Mouse (Mus musculus): ENCODE measurements around the gene Tmem243. TPM values are rescaled to one million over a fixed set of nuclear protein-coding genes. Genes with fewer than 3 reads are reported as not detected.

Tmem243 gene
- polyA plus RNA-seq, 1 experiment from 2014 or later: 9.8 TPM

DNA sequence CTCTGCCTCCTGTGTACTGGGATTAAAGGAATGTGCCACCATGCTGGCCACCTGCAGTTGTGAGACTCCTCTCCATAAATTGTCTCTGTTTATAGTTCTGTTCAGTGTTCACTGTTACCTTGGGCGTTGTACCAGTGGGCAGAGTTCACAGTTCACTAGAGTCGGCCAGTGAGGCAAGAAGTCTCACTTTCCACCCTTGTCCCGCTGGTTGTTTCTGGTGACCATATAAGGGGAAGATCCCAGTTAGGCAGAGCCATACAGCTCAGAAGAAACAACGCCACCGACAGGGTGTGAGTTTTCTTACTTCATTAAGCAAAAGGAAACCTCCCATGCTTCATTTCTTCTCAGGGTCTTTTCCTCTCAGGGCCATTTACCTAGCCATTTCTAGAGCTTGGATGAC is 8.0 kb downstream of the Tmem243 start:
- DNase-seq: no peak
- Histone ChIP-seq H3K4me2 (no peak overlapping the region), H3K4me1 (replicated peaks) (peaks cover 6% of the 10 kb centered on the region; the same call in 1 of the 2 replicates), H3K4me3 (replicated peaks) (no peak overlapping the region), H3K9ac (no peak overlapping the region), H3K27me3 (peaks cover 1% of the 10 kb centered on the region), H3K36me3 (no peaks in the 10 kb centered on the region), H3K27ac (no peak overlapping the region), H3K9me3 (replicated peaks) (no peaks in the 10 kb centered on the region)
- WGBS (ENCODE audit: insufficient replicate concordance): 65% methylated on average over 5 of the region's 5 CpGs
- no peak for ATAC-seq (ENCODE audit: low read depth)

DNA sequence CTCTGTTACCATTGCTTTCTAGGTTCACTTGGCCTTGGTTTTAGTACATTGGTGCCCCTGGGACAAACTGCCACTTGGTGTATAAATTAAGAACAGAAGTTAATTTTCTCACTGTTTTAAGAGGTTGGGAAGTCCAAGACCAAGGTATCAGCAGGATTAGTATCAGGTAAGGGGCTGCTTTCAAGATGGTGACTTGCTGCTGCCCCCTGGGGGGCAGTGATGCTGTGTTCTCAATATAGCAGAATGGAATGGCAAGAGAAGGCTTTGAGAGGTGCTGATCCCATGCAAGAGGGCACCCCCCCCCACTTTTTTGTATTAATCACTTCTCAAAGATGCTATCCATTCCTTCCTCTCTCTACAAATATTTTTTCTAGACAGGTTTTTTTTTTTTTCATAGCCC is 9.1 kb downstream of the Tmem243 start:
- ATAC-seq (ENCODE audit: low read depth): no peak
- DNase-seq: no peak
- Histone ChIP-seq H3K27me3 (no peaks in the 10 kb centered on the region), H3K4me1 (replicated peaks) (peaks cover 6% of the 10 kb centered on the region; the same call in 1 of the 2 replicates), H3K9ac (no peak overlapping the region), H3K4me2 (no peak overlapping the region), H3K36me3 (no peaks in the 10 kb centered on the region), H3K9me3 (replicated peaks) (no peaks in the 10 kb centered on the region), H3K4me3 (replicated peaks) (no peak overlapping the region), H3K27ac (no peak overlapping the region)

DNA sequence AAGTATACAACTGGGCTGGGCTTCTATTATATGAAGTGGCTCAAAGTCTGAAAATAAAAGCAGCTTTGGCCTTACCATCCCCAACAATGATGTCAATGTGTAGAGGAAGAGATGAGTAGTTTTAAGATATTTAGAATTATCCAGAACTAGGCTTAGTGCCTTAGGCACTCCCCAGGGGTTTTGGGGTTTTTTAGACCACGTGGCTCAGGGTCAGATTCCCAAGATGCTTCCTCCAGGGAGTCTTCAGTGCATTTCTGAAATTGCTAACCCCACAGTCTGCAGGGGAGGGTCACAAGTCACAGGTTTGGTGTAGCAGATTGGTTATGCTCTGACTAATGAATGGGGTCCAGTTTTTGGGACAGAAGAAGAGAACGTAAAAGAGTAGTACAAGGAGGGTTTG is 10.8 kb downstream of the Tmem243 start:
- WGBS (ENCODE audit: insufficient replicate concordance): 46% methylated on average over 2 of the region's 2 CpGs
- H3K27ac ChIP-seq: no peak overlapping the region
- H3K9me3 ChIP-seq (replicated peaks): no peaks in the 10 kb centered on the region
- no peak overlapping the region for H3K4me3 ChIP-seq (replicated peaks)
- DNase-seq (no peak), ATAC-seq (ENCODE audit: low read depth) (no peak)
- no peak overlapping the region for H3K4me2 ChIP-seq
- H3K9ac ChIP-seq: no peak overlapping the region
- peaks cover 6% of the 10 kb centered on the region; the same call in 1 of the 2 replicates for H3K4me1 ChIP-seq (replicated peaks)
- H3K36me3 ChIP-seq: 0 out of 2 replicates have a peak, but pooled peaks cover under 1% of the 10 kb centered on the region
- H3K27me3 ChIP-seq: no peaks in the 10 kb centered on the region

DNA sequence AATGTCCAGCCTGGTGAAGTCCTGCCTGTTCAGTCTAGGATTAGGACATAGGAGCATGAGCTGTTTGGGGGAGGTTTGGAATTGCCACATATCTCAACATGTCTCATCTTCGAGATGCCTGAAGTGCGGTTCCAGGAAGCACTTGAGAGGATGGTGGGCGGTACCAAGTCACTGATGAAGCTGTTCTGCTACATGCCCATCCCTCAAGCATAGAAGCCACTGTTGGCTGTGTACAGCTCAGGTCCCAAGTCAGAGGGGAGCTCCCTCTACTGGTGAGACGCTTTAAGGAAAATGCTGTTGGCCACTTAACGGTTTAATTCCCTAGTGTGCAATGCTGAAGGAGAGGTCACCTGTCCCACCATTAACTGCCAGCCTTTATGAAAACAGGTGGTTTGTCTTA is 11.3 kb downstream of the Tmem243 start:
- H3K9ac ChIP-seq: no peak overlapping the region

DNA sequence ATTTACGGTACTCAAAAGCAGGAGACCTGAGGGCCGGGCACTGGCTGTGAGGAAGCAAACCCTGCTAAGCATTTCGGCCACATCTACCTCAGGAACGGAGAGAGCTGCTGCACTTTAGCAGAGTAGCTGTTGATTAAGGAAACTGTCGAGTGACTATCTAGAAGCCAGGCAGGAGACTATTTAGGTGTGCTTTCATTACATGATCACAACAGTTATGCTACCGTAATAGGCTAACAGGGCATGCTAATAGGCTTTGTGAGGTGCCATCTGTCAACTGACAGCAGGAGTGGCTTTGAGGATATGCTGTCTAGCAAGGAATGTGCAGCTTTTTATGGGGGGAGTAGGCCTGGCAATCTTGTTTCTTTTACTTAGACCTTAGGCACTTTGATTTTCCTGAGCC is 13.7 kb downstream of the Tmem243 start:
- no peaks in the 10 kb centered on the region for H3K9me3 ChIP-seq (replicated peaks)
- H3K4me2 ChIP-seq: no peak overlapping the region
- H3K27ac ChIP-seq: no peak overlapping the region
- no peak overlapping the region for H3K4me3 ChIP-seq (replicated peaks)
- H3K9ac ChIP-seq: no peak overlapping the region
- 45% methylated on average over 6 of the region's 6 CpGs for WGBS (ENCODE audit: insufficient replicate concordance)
- no peak for ATAC-seq (ENCODE audit: low read depth)
- H3K4me1 ChIP-seq (replicated peaks): no peaks in the 10 kb centered on the region
- no peaks in the 10 kb centered on the region for H3K27me3 ChIP-seq
- peaks cover 18% of the 10 kb centered on the region for H3K36me3 ChIP-seq
- DNase-seq: no peak

More for the DNA sequence above, 11.3 kb downstream of the Tmem243 start:
- ATAC-seq (ENCODE audit: low read depth) (peak; percentile 42; the same call in 1 of the 2 replicates), DNase-seq (peak; percentile 6)
- 11% methylated on average over 5 of the region's 5 CpGs for WGBS (ENCODE audit: insufficient replicate concordance)
- H3K4me1 ChIP-seq (replicated peaks): peaks cover 5% of the 10 kb centered on the region; the same call in 1 of the 2 replicates
- no peak overlapping the region for H3K27ac ChIP-seq
- H3K9me3 ChIP-seq (replicated peaks): no peaks in the 10 kb centered on the region
- no peak overlapping the region for H3K4me3 ChIP-seq (replicated peaks)
- peaks cover 4% of the 10 kb centered on the region; the same call in 1 of the 2 replicates for H3K36me3 ChIP-seq
- no peaks in the 10 kb centered on the region for H3K27me3 ChIP-seq
- no peak overlapping the region for H3K4me2 ChIP-seq

DNA sequence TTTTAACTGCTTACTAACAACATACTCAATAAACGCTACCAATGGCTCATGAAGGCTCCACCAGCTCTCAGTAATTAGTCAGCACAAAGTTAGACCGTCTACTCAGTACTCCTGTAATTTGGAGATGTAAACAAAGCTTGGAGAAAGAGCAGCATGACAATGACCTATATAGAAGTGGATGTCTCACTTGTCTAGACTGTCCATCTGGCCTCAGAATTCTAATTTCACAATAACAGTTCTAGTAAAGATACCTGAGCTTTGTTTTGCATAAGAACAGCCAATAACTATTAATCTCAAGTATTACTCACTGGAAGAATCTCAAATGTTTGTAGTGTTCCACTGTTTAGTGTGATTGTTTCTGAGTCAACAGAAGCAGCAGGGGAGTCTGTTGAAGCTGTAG is 23.7 kb downstream of the Tmem243 start:
- H3K36me3 ChIP-seq: peaks cover 78% of the 10 kb centered on the region
- WGBS (ENCODE audit: insufficient replicate concordance): 86% methylated on average over 2 of the region's 2 CpGs

DNA sequence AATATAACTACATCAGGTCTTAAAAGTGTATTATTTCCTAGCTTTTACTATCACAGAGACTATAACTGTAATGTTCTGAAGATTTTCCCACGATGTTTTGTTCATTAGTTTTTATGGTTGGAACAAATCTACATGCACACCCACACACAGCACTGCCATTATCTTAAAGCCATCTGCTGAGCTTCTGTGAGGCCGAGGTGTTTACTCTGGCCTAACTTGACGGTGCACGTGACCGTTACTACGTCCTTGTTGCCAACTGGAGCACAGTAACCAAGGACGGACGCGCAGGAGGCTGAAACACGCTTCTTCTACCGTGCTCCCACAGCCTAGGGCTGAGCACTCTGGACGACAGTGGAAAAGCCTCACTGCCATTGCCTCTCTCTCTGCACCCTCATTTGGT is 28.1 kb downstream of the Tmem243 start:
- 85% methylated on average over 12 of the region's 12 CpGs for WGBS (ENCODE audit: insufficient replicate concordance)
- no peaks in the 10 kb centered on the region for H3K9me3 ChIP-seq (replicated peaks)
- H3K4me2 ChIP-seq: no peak overlapping the region
- H3K4me1 ChIP-seq (replicated peaks): no peaks in the 10 kb centered on the region
- DNase-seq: no peak
- H3K27ac ChIP-seq: no peak overlapping the region
- no peak overlapping the region for H3K9ac ChIP-seq
- peaks cover 61% of the 10 kb centered on the region for H3K36me3 ChIP-seq
- H3K4me3 ChIP-seq (replicated peaks): no peak overlapping the region
- no peaks in the 10 kb centered on the region for H3K27me3 ChIP-seq
- no peak for ATAC-seq (ENCODE audit: low read depth)

More for the DNA sequence above, 23.7 kb downstream of the Tmem243 start:
- Histone ChIP-seq H3K9ac (no peak overlapping the region), H3K27ac (no peak overlapping the region), H3K4me3 (replicated peaks) (no peak overlapping the region), H3K4me1 (replicated peaks) (no peaks in the 10 kb centered on the region), H3K27me3 (no peaks in the 10 kb centered on the region), H3K9me3 (replicated peaks) (no peaks in the 10 kb centered on the region), H3K4me2 (no peak overlapping the region)
- ATAC-seq (ENCODE audit: low read depth): no peak
- no peak for DNase-seq

DNA sequence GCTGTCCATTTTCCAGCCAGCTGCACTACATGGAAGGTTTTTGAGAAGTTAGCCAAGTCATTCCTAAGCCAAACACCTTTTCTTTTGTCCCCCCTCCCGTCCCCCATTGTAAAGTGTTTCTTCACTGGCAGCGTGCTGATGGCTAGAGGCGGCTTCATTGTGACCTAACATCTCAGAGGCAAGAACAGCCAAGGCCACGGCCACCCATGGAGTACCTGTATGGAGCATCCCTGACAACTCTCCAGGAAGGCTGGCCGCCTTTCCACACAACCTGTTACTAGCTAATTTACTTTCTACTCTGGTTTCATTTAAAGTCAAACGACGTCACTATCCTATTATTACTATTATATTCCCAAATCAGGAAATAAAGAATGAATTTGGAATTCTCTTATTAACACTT is 31.3 kb downstream of the Tmem243 start:
- DNase-seq (no peak), ATAC-seq (ENCODE audit: low read depth) (no peak)
- Histone ChIP-seq H3K36me3 (peaks cover 54% of the 10 kb centered on the region), H3K27ac (no peak overlapping the region), H3K4me1 (replicated peaks) (no peaks in the 10 kb centered on the region), H3K27me3 (no peaks in the 10 kb centered on the region), H3K4me3 (replicated peaks) (no peak overlapping the region), H3K9ac (no peak overlapping the region), H3K9me3 (replicated peaks) (no peaks in the 10 kb centered on the region), H3K4me2 (no peak overlapping the region)
- 88% methylated on average over 7 of the region's 7 CpGs for WGBS (ENCODE audit: insufficient replicate concordance)

DNA sequence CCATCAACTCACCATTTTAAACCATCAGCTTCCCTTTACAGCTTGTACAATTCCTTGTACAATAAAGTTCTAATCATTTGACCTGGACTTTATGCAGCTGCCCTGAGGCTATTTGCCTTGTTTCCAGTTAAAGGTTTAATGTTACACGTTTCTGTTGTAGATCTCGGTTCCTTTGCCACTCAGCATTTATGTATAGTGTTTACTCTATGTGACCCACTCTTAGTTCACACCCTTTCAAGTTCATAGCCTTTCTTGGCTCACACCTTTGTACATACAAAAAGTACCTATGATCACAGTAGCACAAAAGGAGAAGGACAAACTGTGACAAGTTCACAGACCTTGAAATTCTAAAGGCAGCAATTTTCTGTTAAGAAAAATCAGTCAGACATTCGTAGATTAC is 35.1 kb downstream of the Tmem243 start:
- H3K4me3 ChIP-seq (replicated peaks): no peak overlapping the region
- ATAC-seq (ENCODE audit: low read depth): no peak
- no peaks in the 10 kb centered on the region for H3K27me3 ChIP-seq
- no peak overlapping the region for H3K4me2 ChIP-seq
- no peaks in the 10 kb centered on the region for H3K9me3 ChIP-seq (replicated peaks)
- H3K36me3 ChIP-seq: peaks cover 44% of the 10 kb centered on the region
- no peaks in the 10 kb centered on the region for H3K4me1 ChIP-seq (replicated peaks)
- no peak overlapping the region for H3K9ac ChIP-seq
- no peak overlapping the region for H3K27ac ChIP-seq
- no peak for DNase-seq
- WGBS (ENCODE audit: insufficient replicate concordance): 70% methylated on average over 3 of the region's 3 CpGs

DNA sequence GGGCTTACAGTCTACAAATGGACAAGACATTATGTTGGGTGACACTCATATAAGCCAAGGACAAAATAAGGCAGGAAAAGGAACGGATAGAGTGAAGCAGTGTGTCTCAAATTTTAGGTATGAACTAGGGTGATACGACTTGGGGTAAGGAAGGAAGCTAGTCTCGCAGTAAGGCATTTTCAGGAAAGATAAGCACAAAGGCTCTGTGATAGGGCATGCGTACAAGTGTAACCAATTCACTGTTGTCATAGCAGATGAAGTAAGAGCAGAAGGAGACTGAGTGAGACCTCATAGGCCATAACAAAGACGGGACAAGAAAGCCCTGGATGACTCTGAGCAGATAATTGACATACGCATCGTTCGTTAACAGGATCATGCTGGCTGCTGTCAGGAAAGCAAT is 40.3 kb downstream of the Tmem243 start:
- 44% methylated on average over 8 of the region's 8 CpGs for WGBS (ENCODE audit: insufficient replicate concordance)
- ATAC-seq (ENCODE audit: low read depth) (peak; percentile 54), DNase-seq (no peak)
- Histone ChIP-seq H3K4me2 (no peak overlapping the region), H3K9me3 (replicated peaks) (no peaks in the 10 kb centered on the region), H3K36me3 (peaks cover 46% of the 10 kb centered on the region), H3K4me3 (replicated peaks) (no peak overlapping the region), H3K27ac (no peak overlapping the region), H3K4me1 (replicated peaks) (no peaks in the 10 kb centered on the region), H3K9ac (no peak overlapping the region), H3K27me3 (no peaks in the 10 kb centered on the region)

DNA sequence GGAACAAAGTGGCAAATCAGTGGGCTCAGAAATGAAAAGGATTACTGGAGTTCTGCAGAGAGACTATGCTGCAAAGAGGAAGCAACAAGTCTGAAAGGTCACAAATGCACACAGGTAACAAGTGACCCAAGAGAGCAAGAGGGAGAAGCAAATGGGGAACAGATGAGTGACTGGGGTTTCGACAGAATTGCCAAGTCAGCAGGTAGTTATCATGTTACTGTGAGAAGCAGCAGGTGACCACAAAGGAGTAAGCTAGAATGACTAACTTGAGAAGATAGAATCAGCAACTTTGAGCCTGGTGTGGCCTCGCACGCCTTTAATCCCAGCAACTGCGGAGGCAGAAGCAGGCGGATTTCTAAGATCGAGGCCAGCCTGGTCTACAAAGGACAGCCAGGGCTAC is 41.9 kb downstream of the Tmem243 start:
- ATAC-seq (ENCODE audit: low read depth) (no peak), DNase-seq (no peak)
- Histone ChIP-seq H3K9me3 (replicated peaks) (no peaks in the 10 kb centered on the region), H3K27me3 (no peaks in the 10 kb centered on the region), H3K4me1 (replicated peaks) (no peaks in the 10 kb centered on the region), H3K27ac (no peak overlapping the region), H3K9ac (no peak overlapping the region), H3K4me2 (no peak overlapping the region), H3K36me3 (peaks cover 36% of the 10 kb centered on the region), H3K4me3 (replicated peaks) (no peak overlapping the region)
- WGBS (ENCODE audit: insufficient replicate concordance): 66% methylated on average over 6 of the region's 6 CpGs

DNA sequence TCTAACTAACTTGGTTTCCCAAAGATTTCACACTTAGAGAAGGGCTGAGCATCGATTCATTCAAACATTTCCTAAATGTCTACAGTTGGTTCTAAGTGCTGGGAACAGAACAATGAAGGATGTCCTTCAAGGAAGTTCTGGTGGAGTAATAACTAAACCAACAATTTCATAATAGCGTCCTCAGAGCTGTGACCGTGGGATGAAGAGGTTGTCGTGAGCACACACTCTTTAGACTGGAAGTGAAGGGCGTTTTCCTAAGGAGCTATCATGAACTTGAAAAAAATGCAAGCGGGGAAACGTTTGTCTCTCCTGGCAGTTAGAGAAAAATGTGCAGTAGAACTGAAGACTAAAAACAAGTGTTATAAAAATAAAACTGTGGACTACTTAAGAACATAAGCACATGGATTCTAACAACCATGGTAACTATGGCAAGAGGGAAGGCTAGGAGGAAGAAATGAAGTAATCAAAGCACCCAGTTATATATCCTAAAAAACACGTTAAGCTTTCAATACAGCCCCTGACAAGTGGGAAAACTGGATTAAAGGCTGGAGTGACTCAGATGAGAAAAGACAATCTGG is 48.9 kb downstream of the Tmem243 start:
- 82% methylated on average over 8 of the region's 8 CpGs for WGBS (ENCODE audit: insufficient replicate concordance)

More for the DNA sequence above, 48.9 kb downstream of the Tmem243 start:
- no peaks in the 10 kb centered on the region for H3K4me1 ChIP-seq (replicated peaks)
- ATAC-seq (ENCODE audit: low read depth): no peak
- no peak overlapping the region for H3K9ac ChIP-seq
- no peak overlapping the region for H3K4me2 ChIP-seq
- no peaks in the 10 kb centered on the region for H3K27me3 ChIP-seq
- no peak for DNase-seq
- H3K4me3 ChIP-seq (replicated peaks): no peak overlapping the region
- no peaks in the 10 kb centered on the region for H3K9me3 ChIP-seq (replicated peaks)
- no peak overlapping the region for H3K27ac ChIP-seq
- peaks cover 36% of the 10 kb centered on the region for H3K36me3 ChIP-seq

All from liver, embryonic 13.5 days (tissue).